Mouse (Mus musculus) layer of hippocampus, adult 2 months (tissue): Measurements from ENCODE around the gene Gpc6. TPM values are rescaled to one million over a fixed set of nuclear protein-coding genes. Genes with fewer than 3 reads are reported as not detected.

Experiments used
- DNase-seq, 2 experiments: peaks; one replicate each; pipeline ENCODE4 v3.0.0; 2022; ENCODE audit warnings: low spot score in 2 of 2
- H3K27ac ChIP-seq: fragments of 200-600 bp; 2 replicates; pipeline ENCODE4 v1.8.1; 2022
- H3K4me3 ChIP-seq: fragments of 200-600 bp; 2 replicates; pipeline ENCODE4 v1.8.1; 2022; ENCODE audit warnings: mild to moderate bottlenecking
- CTCF ChIP-seq: fragments of 200-600 bp; conservative IDR thresholded peaks from 2 replicates; pipeline ENCODE4 v1.8.1; 2022; ENCODE audit warnings: antibody characterized with exemption, mild to moderate bottlenecking, moderate library complexity
- total RNA-seq, 2 experiments: library from RNA; stranded (reverse); gene quantifications; 2 replicates each; pipeline ENCODE4 v1.2.3; 2021

The Gpc6 gene
- total RNA-seq, 2 experiments from 2014 or later, result 10.5 to 10.6 TPM

- H3K4me3 ChIP-seq, result no peak overlapping the region
- no peak for TF ChIP-seq CTCF
- no peak for DNase-seq
These were observed 987.6 kb downstream of the Gpc6 start for GRCm38 (mm10) chr14:117912624-117913270.

GRCm38 (mm10) chr14:117916577-117916976 lies 991.5 kb downstream of the Gpc6 start:
- Histone ChIP-seq H3K4me3 (no peak overlapping the region), H3K27ac (no peak overlapping the region)
- no peak for DNase-seq
- TF ChIP-seq CTCF, result no peak

More at GRCm38 (mm10) chr14:117912624-117913270, 987.6 kb downstream of the Gpc6 start:
- no peak overlapping the region for H3K27ac ChIP-seq

- DNase-seq, result peak in 1 of 2 experiments; percentile 58
- TF ChIP-seq CTCF, result no peak
- Histone ChIP-seq H3K4me3 (no peak overlapping the region), H3K27ac (no peak overlapping the region)
These were observed 993.6 kb downstream of the Gpc6 start for GRCm38 (mm10) chr14:117918724-117919123.

- Histone ChIP-seq H3K4me3 (no peak overlapping the region), H3K27ac (no peak overlapping the region)
- DNase-seq, result no peak
- no peak for TF ChIP-seq CTCF
These were observed 994.5 kb downstream of the Gpc6 start for GRCm38 (mm10) chr14:117919612-117920011.

GRCm38 (mm10) chr14:117921393-117922014 lies 996.4 kb downstream of the Gpc6 start:
- no peak overlapping the region for H3K27ac ChIP-seq
- peak; percentile 57 for TF ChIP-seq CTCF
- H3K4me3 ChIP-seq, result peak overlapping the region; percentile 23
- DNase-seq, result no peak

GRCm38 (mm10) chr14:117923667-117924066 lies 998.6 kb downstream of the Gpc6 start:
- Histone ChIP-seq H3K27ac (no peak overlapping the region), H3K4me3 (no peak overlapping the region)
- TF ChIP-seq CTCF, result peak; percentile 26
- no peak for DNase-seq

- DNase-seq, result no peak
- H3K4me3 ChIP-seq, result no peak overlapping the region
- TF ChIP-seq CTCF, result no peak
- no peak overlapping the region for H3K27ac ChIP-seq
These were observed 1005.2 kb downstream of the Gpc6 start for GRCm38 (mm10) chr14:117930105-117930847.

- TF ChIP-seq CTCF, result no peak
These were observed 1006.0 kb downstream of the Gpc6 start for GRCm38 (mm10) chr14:117930848-117931816.

GRCm38 (mm10) chr14:117932163-117932851 lies 1007.2 kb downstream of the Gpc6 start:
- H3K4me3 ChIP-seq, result no peak overlapping the region
- no peak for DNase-seq
- no peak overlapping the region for H3K27ac ChIP-seq
- no peak for TF ChIP-seq CTCF

More at GRCm38 (mm10) chr14:117930848-117931816, 1006.0 kb downstream of the Gpc6 start:
- Histone ChIP-seq H3K4me3 (no peak overlapping the region), H3K27ac (0 out of 2 replicates have a peak overlapping the region, but pooled peaks have one; percentile 14)
- no peak for DNase-seq

- DNase-seq, result no peak
- H3K27ac ChIP-seq, result no peak overlapping the region
- H3K4me3 ChIP-seq, result no peak overlapping the region
- peak; percentile 73 for TF ChIP-seq CTCF
These were observed 1013.4 kb downstream of the Gpc6 start for GRCm38 (mm10) chr14:117938554-117938953.

- peak in 1 of 2 experiments; percentile 56 for DNase-seq
- Histone ChIP-seq H3K27ac (no peak overlapping the region), H3K4me3 (no peak overlapping the region)
- TF ChIP-seq CTCF, result no peak
These were observed 1014.4 kb downstream of the Gpc6 start for GRCm38 (mm10) chr14:117939471-117939870.
